In the genomic region with DNA sequence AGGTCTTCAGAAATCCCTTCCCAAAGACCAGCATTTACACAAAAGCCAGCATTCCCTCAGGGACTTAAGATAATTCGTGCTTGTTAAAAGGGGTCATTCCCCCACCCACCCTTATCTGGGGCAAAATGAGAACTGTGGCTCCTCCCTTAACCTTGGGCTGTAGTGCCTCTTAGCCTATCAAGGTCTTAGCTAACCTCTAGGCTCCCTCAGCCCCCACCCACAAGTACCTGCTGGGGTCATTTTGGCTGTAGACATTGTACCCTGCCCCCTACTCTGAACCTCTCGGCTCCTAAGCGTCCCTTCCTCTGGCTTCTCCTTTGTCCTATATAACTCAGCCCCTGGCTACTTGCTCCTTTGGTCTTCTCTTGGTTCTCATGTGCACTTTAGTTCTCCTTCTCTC, we compare ENCODE assay signal across 27 mouse cellular contexts. TPM values are rescaled to one million over a fixed set of nuclear protein-coding genes. Genes with fewer than 3 reads are reported as not detected.
A peak's percentile ranks its signal among the peaks of the same experiment; 100 is the strongest.
DNase-seq lines count a peak whose midpoint lies in the region; ATAC-seq and TF ChIP-seq lines count a peak whose summit lies in the region.
"Had no signal": no experiment of that assay in that cellular context is flagged by ENCODE, and none has a peak within 500 bp of the region (broad histone marks: within the 10 kb centered on the region; RNA-seq: fewer than 3 reads in every experiment).

No protein-coding gene starts in this region.

- no peak overlapping the region for H3K9ac ChIP-seq in MEL (ENCODE audit: control insufficient read depth, low read depth, low read length, poor library complexity, severe bottlenecking)
- H3K9ac ChIP-seq in intestine, embryonic 15.5 days, result no peak overlapping the region
- H3K9ac ChIP-seq in lung, postnatal 0 days (replicated peaks; ENCODE audit: low read depth), result no peak overlapping the region
- H3K9ac ChIP-seq: embryonic facial prominence, embryonic 12.5 days; hindbrain, embryonic 13.5 days; limb, embryonic 12.5 days; liver, embryonic 15.5 days; lung, embryonic 15.5 days; neural tube, embryonic 15.5 days had no signal

- H3K27ac ChIP-seq in MEL (ENCODE audit: control insufficient read depth, low read depth, low read length), result no peak overlapping the region
- H3K27ac ChIP-seq in intestine, embryonic 15.5 days, result peak overlapping the region; percentile 64
- H3K27ac ChIP-seq in left cerebral cortex, adult 2 months, result no peak overlapping the region
- no peak overlapping the region for H3K27ac ChIP-seq in lung, postnatal 0 days (ENCODE audit: low read length)
- H3K27ac ChIP-seq: embryonic facial prominence, embryonic 12.5 days; hindbrain, embryonic 13.5 days; limb, embryonic 12.5 days; liver, embryonic 15.5 days; lung, embryonic 15.5 days; neural tube, embryonic 15.5 days had no signal

- H3K9me3 ChIP-seq in MEL (replicated peaks; ENCODE audit: insufficient read depth, low read length), result no peaks in the 10 kb centered on the region
- no peaks in the 10 kb centered on the region for H3K9me3 ChIP-seq in intestine, embryonic 15.5 days
- no peaks in the 10 kb centered on the region for H3K9me3 ChIP-seq in lung, postnatal 0 days (ENCODE audit: low read length)
- H3K9me3 ChIP-seq: embryonic facial prominence, embryonic 12.5 days; hindbrain, embryonic 13.5 days; limb, embryonic 12.5 days; liver, embryonic 15.5 days; lung, embryonic 15.5 days; neural tube, embryonic 15.5 days had no signal

- no peak overlapping the region for H3K4me3 ChIP-seq in MEL (ENCODE audit: control insufficient read depth in 1 of 2, insufficient read depth in 1 of 2, low read depth in 2 of 2, low read length in 2 of 2)
- H3K4me3 ChIP-seq in intestine, embryonic 15.5 days (replicated peaks), result no peak overlapping the region
- H3K4me3 ChIP-seq in left cerebral cortex, adult 2 months, result no peak overlapping the region
- H3K4me3 ChIP-seq in lung, postnatal 0 days (ENCODE audit: low read depth, low read length), result no peak overlapping the region
- H3K4me3 ChIP-seq: embryonic facial prominence, embryonic 12.5 days; hindbrain, embryonic 13.5 days; limb, embryonic 12.5 days; liver, embryonic 15.5 days; lung, embryonic 15.5 days; neural tube, embryonic 15.5 days had no signal

- no peak for TF ChIP-seq CTCF in MEL (IDR thresholded peaks at IDR 0.05 in 2 of 3, conservative IDR thresholded peaks at IDR 0.05 in 1 of 3; ENCODE audit: control insufficient read depth in 1 of 3, insufficient read depth in 1 of 3, low read depth in 2 of 3, low read length in 3 of 3, poor library complexity in 1 of 3, severe bottlenecking in 1 of 3)
- no peak for TF ChIP-seq CTCF in left cerebral cortex, adult 2 months (IDR thresholded peaks at IDR 0.05)
- no peak for TF ChIP-seq CTCF in lung, postnatal 0 days (IDR thresholded peaks at IDR 0.05)

- intact Hi-C loops in left cerebral cortex, adult 2 months (cut with DNase I), result no loop called here

- DNase-seq in ES-CJ7 (ENCODE audit: low read depth, low spot score), result peak; percentile 68
- no peak for DNase-seq in MEL (ENCODE audit: low read depth, low spot score)
- DNase-seq in yolk sac, embryonic 10.5 days (ENCODE audit: low spot score), result peak; percentile 81
- no peak for DNase-seq in left cerebral cortex, adult 2 months (ENCODE audit: extremely low spot score in 1 of 2, low spot score in 2 of 2)
- no peak for DNase-seq in lung, postnatal 0 days (ENCODE audit: low spot score)
- DNase-seq: adrenal gland, postnatal 10 days; B cell, adult 2 months; cerebellum, adult 11-12 months; cerebellum, adult 9-11 months; embryo, embryonic 11 days; gastrocnemius, postnatal 14 days; heart, postnatal 36 days; layer of hippocampus, adult 9-11 months; lung, postnatal 36 days; midbrain, embryonic 14.5 days; right cerebral cortex, postnatal 25 days; spleen, adult 18-20 months; thymus, postnatal 14 days had no signal

- TF ChIP-seq RAD21 in MEL (IDR thresholded peaks at IDR 0.05; ENCODE audit: low read depth, low read length), result no peak

- H3K4me2 ChIP-seq in intestine, embryonic 15.5 days (replicated peaks), result no peak overlapping the region
- H3K4me2 ChIP-seq in lung, postnatal 0 days (replicated peaks; ENCODE audit: low read depth, low read length), result no peak overlapping the region
- H3K4me2 ChIP-seq: embryonic facial prominence, embryonic 12.5 days; heart, embryonic 11.5 days; hindbrain, embryonic 13.5 days; limb, embryonic 12.5 days; liver, embryonic 15.5 days; lung, embryonic 15.5 days; neural tube, embryonic 15.5 days had no signal

- peaks cover 0 to 8% of the 10 kb centered on the region in 2 experiments; a peak in 2 of 4 replicates for H3K36me3 ChIP-seq in MEL (ENCODE audit: control insufficient read depth in 1 of 2, insufficient read depth in 2 of 2, low read length in 2 of 2)
- H3K36me3 ChIP-seq in intestine, embryonic 15.5 days, result no peaks in the 10 kb centered on the region
- H3K36me3 ChIP-seq in lung, postnatal 0 days (ENCODE audit: insufficient read depth, low read length), result no peaks in the 10 kb centered on the region
- H3K36me3 ChIP-seq: embryonic facial prominence, embryonic 12.5 days; hindbrain, embryonic 13.5 days; limb, embryonic 12.5 days; liver, embryonic 15.5 days; lung, embryonic 15.5 days; neural tube, embryonic 15.5 days had no signal

- 53% methylated on average over 3 of the region's 3 CpGs for WGBS in intestine, embryonic 15.5 days
- 40% methylated on average over 3 of the region's 3 CpGs for WGBS in lung, postnatal 0 days

- H3K27me3 ChIP-seq in MEL (ENCODE audit: control insufficient read depth in 1 of 2, insufficient read depth in 2 of 2, low read length in 2 of 2), result no peaks in the 10 kb centered on the region
- no peaks in the 10 kb centered on the region for H3K27me3 ChIP-seq in intestine, embryonic 15.5 days (replicated peaks)
- no peaks in the 10 kb centered on the region for H3K27me3 ChIP-seq in lung, postnatal 0 days (replicated peaks; ENCODE audit: insufficient read depth, low read length)
- H3K27me3 ChIP-seq: embryonic facial prominence, embryonic 12.5 days; hindbrain, embryonic 13.5 days; limb, embryonic 12.5 days; lung, embryonic 15.5 days; neural tube, embryonic 15.5 days had no signal

- no peak for TF ChIP-seq POLR2A in MEL (IDR thresholded peaks at IDR 0.05; ENCODE audit: control insufficient read depth in 1 of 2, insufficient read depth in 1 of 2, low read depth in 1 of 2, low read length in 2 of 2, poor library complexity in 1 of 2)

- peak; percentile 62 for ATAC-seq in intestine, embryonic 15.5 days
- no peak for ATAC-seq in lung, postnatal 0 days
- ATAC-seq: forebrain, embryonic 14.5 days had no signal

- peaks cover 3 to 13% of the 10 kb centered on the region in 2 experiments; a peak in 3 of 4 replicates for H3K4me1 ChIP-seq in MEL (ENCODE audit: control insufficient read depth in 1 of 2, insufficient read depth in 2 of 2, low read length in 2 of 2)
- peaks cover 4% of the 10 kb centered on the region; the same call in 1 of the 2 replicates for H3K4me1 ChIP-seq in intestine, embryonic 15.5 days (replicated peaks)
- 0 out of 2 replicates have a peak, but pooled peaks cover 4% of the 10 kb centered on the region for H3K4me1 ChIP-seq in lung, postnatal 0 days (ENCODE audit: insufficient read depth, low read depth, low read length)

- no peak for TF ChIP-seq EP300 in MEL (IDR thresholded peaks at IDR 0.05; ENCODE audit: low read depth in 1 of 2, low read length in 2 of 2)
- no peak for TF ChIP-seq EP300 in lung, postnatal 0 days (IDR thresholded peaks at IDR 0.05)

- H3K79me2 ChIP-seq in MEL (ENCODE audit: control insufficient read depth, insufficient read depth, low read length, poor library complexity), result peaks cover 6% of the 10 kb centered on the region

TF ChIP-seq in MEL, 35 proteins besides CTCF, POLR2A, EP300 and RAD21:
- TF ChIP-seq GATA1 (IDR thresholded peaks at IDR 0.05; ENCODE audit: low read depth, low read length) (0 out of 2 replicates have a peak, but pooled peaks have one; percentile 5), MXI1 (IDR thresholded peaks at IDR 0.05; ENCODE audit: low read depth, low read length) (no peak)
TF ChIP-seq in MEL: peak in this region for 1.

RNA-seq across cellular contexts. Expression of gene Zbed4, which starts 5.5 kb away (rescaled TPM):
- 57.3 and 57.9 TPM in 2 replicates for total RNA-seq in MEL (2012; rRNA removed)
- polyA plus RNA-seq in MEL (2012; ENCODE audit: insufficient read depth in 1 of 2, insufficient read length in 2 of 2, low read depth in 1 of 2, low replicate concordance in 2 of 2, missing spikeins in 1 of 2), result 10 to 100 TPM in 1 of 2 experiments, not detected in 1; 53.2 TPM
- 14.0 and 14.7 TPM in 2 replicates for polyA plus RNA-seq in intestine, embryonic 15.5 days (2015; fragmentation: Nextera tagmentation; extraction: Ambion mirVana)
- total RNA-seq in left cerebral cortex, adult 2 months (2021), result 10 to 100 TPM; 10.9 to 12.6 TPM
- polyA plus RNA-seq in lung, postnatal 0 days (2015; fragmentation: Nextera tagmentation; extraction: Ambion mirVana), result 4.7 and 4.8 TPM in 2 replicates

RNA-seq across cellular contexts. Expression of gene Brd1, which starts 11.9 kb away (rescaled TPM):
- total RNA-seq in MEL (2012; rRNA removed), result 33.7 and 33.8 TPM in 2 replicates
- 10 to 100 TPM; 43.1 to 72.7 TPM for polyA plus RNA-seq in MEL (2012; ENCODE audit: insufficient read depth in 1 of 2, insufficient read length in 2 of 2, low read depth in 1 of 2, low replicate concordance in 2 of 2, missing spikeins in 1 of 2)
- 17.1 and 17.2 TPM in 2 replicates for polyA plus RNA-seq in intestine, embryonic 15.5 days (2015; fragmentation: Nextera tagmentation; extraction: Ambion mirVana)
- 10 to 100 TPM; 54.5 to 57.8 TPM for total RNA-seq in left cerebral cortex, adult 2 months (2021)
- polyA plus RNA-seq in lung, postnatal 0 days (2015; fragmentation: Nextera tagmentation; extraction: Ambion mirVana), result 17.1 and 18.1 TPM in 2 replicates

Comparison
In these comparisons a context has a peak if more than half of its experiments do, and no peak if none do; other contexts are left out.
1. DNase-seq: peak in ES-CJ7 (single experiment) and yolk sac, embryonic 10.5 days (single experiment); none in MEL (single experiment), left cerebral cortex, adult 2 months (0 of 2) and lung, postnatal 0 days (single experiment).